Mouse (Mus musculus): ENCODE measurements around the gene Mex3b.

GRCm38 (mm10) chr7:82890875-82891515 is 23.9 kb downstream of the Mex3b start:
- TF ChIP-seq CTCF (IDR thresholded peaks at IDR 0.05; ENCODE audit: extremely low read depth, insufficient read depth, insufficient read length, insufficient replicate concordance) (no peak), POLR2A (IDR thresholded peaks at IDR 0.05; ENCODE audit: low read depth, low read length) (no peak)

All from spleen, adult 2 months (tissue).